Mouse (Mus musculus): ENCODE data around the gene Ddah2.

Gene Ddah2

GRCm38 (mm10) chr17:35052271-35052798 is 6.5 kb upstream of the Ddah2 start:
- DNase-seq: no peak

- DNase-seq: no peak
Observed at GRCm38 (mm10) chr17:35055691-35056495, 2.9 kb upstream of the Ddah2 start.

GRCm38 (mm10) chr17:35057090-35057489 is 1.7 kb upstream of the Ddah2 start:
- no peak for DNase-seq

- no peak for DNase-seq
Observed at GRCm38 (mm10) chr17:35058316-35058715, 519 bp upstream of the Ddah2 start.

DNA sequence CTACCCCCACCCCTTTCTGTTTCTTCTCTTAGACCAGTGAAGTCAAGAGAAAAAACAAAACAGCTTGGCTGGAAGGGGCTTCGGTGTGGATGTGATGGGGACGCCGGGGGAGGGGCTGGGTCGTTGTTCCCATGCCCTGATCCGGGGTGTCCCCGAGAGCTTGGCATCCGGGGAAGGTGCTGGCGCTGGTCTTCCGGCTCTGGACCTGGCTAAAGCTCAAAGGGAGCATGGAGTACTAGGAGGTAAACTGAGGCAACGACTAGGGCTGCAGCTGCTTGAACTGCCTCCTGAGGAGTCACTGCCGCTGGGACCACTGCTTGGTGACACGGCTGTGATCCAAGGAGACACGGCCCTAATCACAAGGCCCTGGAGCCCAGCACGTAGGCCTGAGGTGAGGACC is 1.2 kb downstream of the Ddah2 start:
- DNase-seq: no peak

DNA sequence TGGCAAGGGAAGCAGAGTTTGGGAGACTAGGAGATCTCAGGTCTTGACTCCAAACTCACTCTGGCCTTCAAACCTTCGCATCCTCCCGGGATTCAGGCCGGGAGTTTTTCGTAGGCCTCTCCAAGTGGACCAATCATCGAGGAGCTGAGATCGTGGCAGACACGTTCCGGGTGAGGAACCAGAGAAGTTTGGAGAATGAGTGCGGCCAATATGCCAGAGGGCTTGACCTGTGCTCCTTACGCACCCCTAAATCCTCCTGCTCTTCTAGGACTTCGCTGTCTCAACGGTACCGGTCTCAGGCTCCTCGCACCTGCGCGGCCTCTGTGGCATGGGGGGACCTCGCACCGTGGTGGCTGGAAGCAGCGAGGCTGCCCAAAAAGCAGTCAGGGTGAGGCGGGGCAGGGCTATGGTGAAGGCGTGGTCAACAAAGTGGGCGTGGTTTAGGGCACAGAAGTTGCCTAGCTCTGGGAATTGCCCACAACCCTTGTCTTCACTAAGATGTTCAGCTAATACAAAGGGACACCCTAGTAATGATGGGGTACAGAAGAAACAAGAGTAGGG is 2.0 kb downstream of the Ddah2 start:
- peak; percentile 72 for DNase-seq

GRCm38 (mm10) chr17:35061299-35061698 is 2.5 kb downstream of the Ddah2 start:
- no peak for DNase-seq

DNA sequence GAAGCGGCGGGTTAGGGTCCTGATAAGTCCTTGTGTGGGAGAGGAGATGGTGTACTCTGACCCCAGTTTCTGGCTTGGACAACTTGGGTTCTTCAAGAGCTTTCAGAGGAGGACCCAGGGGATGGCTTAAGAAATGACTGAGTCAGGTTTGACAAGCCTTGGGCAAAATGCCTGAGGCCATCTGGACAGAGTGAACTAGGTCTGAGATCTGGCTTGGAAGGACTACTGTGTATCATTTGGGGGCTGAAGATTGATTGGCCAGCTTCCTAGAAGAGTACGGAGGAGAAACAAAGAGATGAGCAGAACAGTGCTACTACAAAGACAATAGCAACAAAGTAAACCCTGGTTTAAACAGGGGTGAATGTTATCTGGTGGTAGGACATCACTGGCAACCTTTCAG is 4.6 kb downstream of the Ddah2 start:
- DNase-seq: no peak

DNA sequence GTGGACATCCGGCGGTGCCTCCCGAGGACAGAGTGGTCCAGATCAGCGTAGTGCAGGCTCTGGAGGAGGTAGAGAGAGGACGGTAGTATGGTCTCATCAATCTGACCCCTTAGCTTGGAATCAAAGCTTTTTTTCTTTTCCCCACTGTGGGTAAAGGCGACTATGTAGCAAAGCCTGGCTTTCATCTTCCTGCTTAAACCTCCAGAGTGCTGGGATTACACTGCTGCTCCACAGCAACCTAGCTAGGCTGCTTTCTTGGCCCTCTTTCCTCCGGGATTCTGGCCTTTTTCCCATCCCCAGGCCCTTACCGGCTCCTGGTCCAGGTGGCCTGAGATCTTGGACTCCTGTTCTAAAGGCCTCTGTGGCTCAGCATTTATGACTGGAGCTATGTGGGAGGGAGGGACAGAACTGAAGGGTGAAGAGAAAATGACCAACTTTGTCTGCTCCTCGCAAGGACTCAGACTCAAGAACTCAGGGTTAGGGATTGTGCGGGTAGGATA is 5.6 kb downstream of the Ddah2 start:
- no peak for DNase-seq

- peak; percentile 62 for DNase-seq
Observed at GRCm38 (mm10) chr17:35064951-35065947, 6.4 kb downstream of the Ddah2 start, which contains the start of gene Ly6g6c. Gene Ly6g6c, plus strand, starts transcription at chr17:35065388.

DNA sequence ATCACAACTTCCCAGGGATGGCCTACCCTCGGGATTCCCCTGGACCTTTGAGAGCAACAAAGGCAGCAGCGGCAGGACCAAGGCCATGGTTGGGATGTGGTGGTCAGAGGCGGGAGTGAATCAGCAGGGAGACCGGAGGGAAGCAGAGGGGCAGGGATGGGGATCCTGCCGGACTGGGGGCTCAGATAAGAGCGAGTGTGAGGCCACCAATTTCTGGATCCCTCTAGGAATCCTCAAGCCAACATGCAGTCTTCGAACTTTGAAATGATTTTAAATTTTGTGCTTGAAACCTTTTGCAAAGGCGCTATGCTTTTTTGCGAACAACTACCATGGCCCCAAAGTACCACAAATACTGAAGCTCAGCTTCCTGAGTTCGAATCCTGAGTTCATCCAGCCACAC is 7.2 kb downstream of the Ddah2 start, which contains the start of gene Mpig6b:
TSS of gene Mpig6b (minus strand) at position 101 of the 400 bp plus-strand sequence.
- DNase-seq: no peak

DNA sequence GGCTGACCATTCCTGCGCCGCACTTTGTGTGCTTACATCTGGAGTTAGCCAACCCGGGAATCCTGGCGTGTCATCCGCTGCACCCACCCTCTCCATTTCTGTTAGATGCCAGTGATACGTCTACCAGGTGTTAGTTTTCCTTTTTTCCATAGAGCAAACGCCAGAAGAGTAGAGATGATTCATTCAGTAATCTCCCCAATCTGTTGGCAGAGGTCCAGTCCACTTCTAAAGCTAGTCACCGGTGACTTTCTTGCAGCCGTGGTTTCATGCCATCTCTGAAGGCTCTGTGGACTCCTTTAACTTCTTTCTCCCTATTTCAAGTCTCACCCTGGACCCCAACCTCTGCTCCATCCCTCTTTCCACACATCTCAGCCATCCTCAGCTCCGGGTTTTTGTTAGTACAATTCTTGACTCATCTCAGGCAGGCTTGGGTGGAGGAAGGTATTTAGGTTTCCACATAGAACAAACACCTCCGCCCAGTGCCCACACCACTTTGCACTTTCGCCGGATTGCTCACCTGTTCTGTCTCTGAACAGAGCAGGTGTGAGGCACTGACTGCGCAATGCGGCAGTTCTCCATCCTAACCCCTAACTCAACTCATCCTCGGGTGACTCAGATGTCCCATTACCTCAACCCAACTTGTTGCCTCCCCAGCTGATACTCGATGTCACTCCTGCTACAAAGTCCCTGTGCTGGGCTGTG is 9.5 kb downstream of the Ddah2 start:
- DNase-seq: no peak

DNA sequence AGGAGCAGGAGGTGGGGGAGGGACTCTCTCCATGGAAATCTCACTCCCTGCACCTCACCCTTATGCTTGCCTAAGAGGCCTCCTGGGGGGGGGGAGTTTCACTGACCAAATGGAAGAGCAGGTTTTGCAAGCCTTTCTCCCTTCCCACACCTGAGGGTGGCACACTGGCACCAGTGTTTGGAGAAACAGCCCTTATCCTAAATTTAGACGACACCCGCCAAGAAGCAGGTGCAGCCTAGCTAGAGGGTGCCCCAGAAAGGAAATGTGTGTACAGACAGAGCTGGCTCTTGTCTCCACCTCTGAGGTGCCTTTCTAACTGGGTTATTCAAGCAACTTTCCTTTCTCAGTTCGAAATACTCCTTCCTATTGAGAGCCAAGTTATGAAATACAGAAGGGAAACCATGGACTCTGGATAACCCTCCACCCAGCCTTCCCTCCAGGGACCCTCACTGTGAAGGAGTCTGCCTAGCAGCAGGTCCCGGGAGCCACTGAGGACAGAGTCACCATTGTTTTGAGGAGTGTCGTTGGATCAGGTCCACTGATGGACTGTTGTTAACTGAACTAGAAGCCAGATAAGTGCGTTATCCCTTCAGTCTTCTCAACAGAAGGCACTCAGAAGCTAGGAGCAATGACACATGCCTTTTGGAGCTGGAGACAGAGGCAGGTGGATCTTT is 11.9 kb downstream of the Ddah2 start:
- no peak for DNase-seq

GRCm38 (mm10) chr17:35071454-35071853 is 12.6 kb downstream of the Ddah2 start:
- DNase-seq: no peak

DNA sequence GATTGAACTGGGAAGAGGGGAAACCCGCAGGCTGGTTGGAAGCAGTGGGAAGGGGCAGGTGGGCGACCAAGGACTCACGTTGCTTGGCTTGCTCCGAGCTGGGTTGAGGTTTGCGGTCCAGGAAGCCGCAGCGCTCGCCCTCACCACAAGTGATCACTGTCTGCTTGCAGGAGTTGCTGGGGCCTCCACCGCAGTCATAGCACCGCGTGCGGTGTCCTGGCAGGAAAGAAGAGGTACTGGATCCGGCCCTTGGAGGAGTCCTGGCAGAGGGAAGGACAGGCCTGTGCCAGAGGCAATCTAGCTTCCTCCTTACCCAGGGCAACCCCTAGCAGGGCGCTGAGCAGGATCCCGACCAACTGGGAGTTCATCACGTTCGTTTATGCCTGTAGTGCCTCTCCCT is 15.3 kb downstream of the Ddah2 start:
- DNase-seq: no peak

- no peak for DNase-seq
Observed at GRCm38 (mm10) chr17:35076507-35077176, 17.8 kb downstream of the Ddah2 start, which contains the start of gene Ly6g6e. Gene Ly6g6e, plus strand, starts transcription at chr17:35076902.

DNA sequence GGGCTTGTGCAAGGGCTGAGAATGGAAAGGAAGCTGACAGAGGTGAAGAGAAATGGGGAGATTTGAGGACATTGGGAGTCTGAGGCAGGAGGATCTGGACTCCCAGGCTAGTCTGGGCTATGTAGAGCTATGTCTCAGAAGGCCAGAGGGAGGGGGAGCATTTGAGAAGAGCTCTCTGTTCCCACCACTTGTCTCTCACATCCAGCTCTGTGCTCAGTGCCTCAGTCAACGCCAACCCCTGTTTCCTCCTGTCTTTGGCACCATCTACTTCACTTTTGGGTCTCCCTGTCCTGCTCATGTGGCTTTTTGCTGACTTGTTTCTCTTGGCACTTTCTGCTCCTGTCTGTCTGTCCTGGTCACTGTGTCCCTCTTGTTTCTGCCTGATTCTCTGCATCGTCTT is 18.4 kb downstream of the Ddah2 start:
- no peak for DNase-seq

- DNase-seq: peak; percentile 45
Observed at GRCm38 (mm10) chr17:35077786-35078233, 19.0 kb downstream of the Ddah2 start, which contains the start of gene Ly6g6d. Gene Ly6g6d, minus strand, starts transcription at chr17:35078065.

GRCm38 (mm10) chr17:35079778-35080177 is 20.9 kb downstream of the Ddah2 start:
- peak; percentile 85 for DNase-seq

DNA sequence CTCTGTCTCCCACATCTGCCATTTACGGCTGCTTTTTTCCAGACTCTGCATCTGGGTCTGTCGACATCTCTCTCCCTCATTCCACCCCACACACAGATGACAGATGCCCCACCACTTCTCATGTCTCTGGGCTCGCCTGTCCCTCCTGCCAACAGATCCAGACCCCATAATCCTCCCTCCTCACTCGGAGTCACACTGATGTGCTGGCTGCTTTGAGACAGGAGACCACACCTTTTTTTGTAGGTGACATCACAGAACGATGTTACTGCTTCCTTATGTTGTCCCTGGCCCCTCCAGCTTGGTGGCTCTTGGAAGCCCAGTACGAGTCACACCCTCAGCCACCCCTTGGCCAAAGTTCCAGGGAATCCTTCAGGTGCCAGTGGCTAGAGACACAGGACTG is 21.4 kb downstream of the Ddah2 start:
- no peak for DNase-seq

- no peak for DNase-seq
Observed at GRCm38 (mm10) chr17:35080710-35081109, 21.9 kb downstream of the Ddah2 start.
